Mouse (Mus musculus) CH12.LX (cell line): Measurements from ENCODE around the gene Ube3c. TPM values are rescaled to one million over a fixed set of nuclear protein-coding genes. Genes with fewer than 3 reads are reported as not detected.

Experiments used
- DNase-seq: peaks from one replicate; pipeline ENCODE4 v3.0.0-alpha.2; 2013; ENCODE audit errors: extremely low read depth
- H3K27ac ChIP-seq: 2 replicates; pipeline ENCODE4 v1.5.1; 2012; ENCODE audit warnings: low read depth, mild to moderate bottlenecking, control low read depth, moderate library complexity; ENCODE audit not compliant: insufficient read depth
- H3K27me3 ChIP-seq: replicated peaks from 2 replicates; pipeline ENCODE3; 2012; ENCODE audit warnings: inconsistent platforms
- H3K36me3 ChIP-seq, 2 experiments: replicated peaks in 1 of 2; 2 replicates each; pipeline versions ENCODE3 to v1.6.1; 2012; ENCODE audit warnings: inconsistent platforms in 1 of 2, low read length in 1 of 2, mild to moderate bottlenecking in 1 of 2, mixed read lengths in 1 of 2, moderate library complexity in 1 of 2; ENCODE audit not compliant: control insufficient read depth in 1 of 2, insufficient read depth in 1 of 2
- H3K4me1 ChIP-seq, 2 experiments: 2 replicates each; pipeline ENCODE4 v1.6.1; 2012; ENCODE audit warnings: inconsistent platforms in 1 of 2, moderate library complexity in 1 of 2; ENCODE audit not compliant: insufficient read depth in 2 of 2, control insufficient read depth in 1 of 2
- H3K4me2 ChIP-seq: 2 replicates; pipeline ENCODE4 v1.6.1; 2012; ENCODE audit warnings: low read depth, mild to moderate bottlenecking, control low read depth; ENCODE audit not compliant: poor library complexity, insufficient read depth, severe bottlenecking
- H3K4me3 ChIP-seq, 3 experiments: fragments of 150-350 bp in 1 of 3; sonication (generic) in 1 of 3; replicated peaks in 1 of 3; 2 replicates each; pipeline versions ENCODE3 to v1.5.1; 2011 to 2012; ENCODE audit warnings: low read depth in 2 of 3, low read length in 2 of 3, mild to moderate bottlenecking in 2 of 3, moderate library complexity in 2 of 3, control low read depth in 1 of 3, improper control_type of control experiment in 1 of 3, inconsistent platforms in 1 of 3, mixed read lengths in 1 of 3; ENCODE audit not compliant: poor library complexity in 1 of 3
- H3K79me2 ChIP-seq: replicated peaks from 2 replicates; pipeline ENCODE4 v1.6.1; 2012; ENCODE audit warnings: mild to moderate bottlenecking, moderate library complexity; ENCODE audit not compliant: control insufficient read depth, poor library complexity, insufficient read depth, severe bottlenecking; ENCODE audit errors: extremely low read depth
- H3K9ac ChIP-seq: 2 replicates; pipeline ENCODE4 v1.6.1; 2012; ENCODE audit warnings: low read depth, mild to moderate bottlenecking, control low read depth, moderate library complexity; ENCODE audit not compliant: insufficient read depth
- H3K9me3 ChIP-seq: replicated peaks from 2 replicates; pipeline ENCODE3; 2012; ENCODE audit warnings: low read length, inconsistent platforms, mixed read lengths
- CHD1 ChIP-seq: IDR thresholded peaks from 2 replicates; pipeline ENCODE4 v1.6.1; 2012; ENCODE audit warnings: low read depth, low read length, improper control_type of control experiment, inconsistent platforms
- CTCF ChIP-seq, 2 experiments: IDR thresholded peaks in 1 of 2; conservative IDR thresholded peaks in 1 of 2; 2 replicates each; pipeline ENCODE4 v1.5.1; 2011 to 2012; ENCODE audit warnings: low read depth in 2 of 2, low read length in 2 of 2, improper control_type of control experiment in 1 of 2, inconsistent platforms in 1 of 2, mild to moderate bottlenecking in 1 of 2, moderate library complexity in 1 of 2
- E2F4 ChIP-seq: IDR thresholded peaks from 2 replicates; pipeline ENCODE4 v1.6.1; 2011; ENCODE audit warnings: low read depth, low read length, improper control_type of control experiment; ENCODE audit not compliant: insufficient replicate concordance
- ELF1 ChIP-seq: IDR thresholded peaks from 2 replicates; pipeline ENCODE4 v1.6.1; 2014; ENCODE audit warnings: low read depth, mild to moderate bottlenecking, inconsistent platforms, low read length, improper control_type of control experiment
- EP300 ChIP-seq: IDR thresholded peaks from 2 replicates; pipeline ENCODE4 v1.6.1; 2011; ENCODE audit warnings: low read length, improper control_type of control experiment
- HCFC1 ChIP-seq: IDR thresholded peaks from 2 replicates; pipeline ENCODE4 v1.6.1; 2012; ENCODE audit warnings: low read depth, mild to moderate bottlenecking, inconsistent platforms, low read length, improper control_type of control experiment
- IRF4 ChIP-seq: IDR thresholded peaks from 2 replicates; pipeline ENCODE4 v1.6.1; 2014; ENCODE audit warnings: low read depth, mild to moderate bottlenecking, inconsistent platforms, low read length, improper control_type of control experiment
- JUND ChIP-seq: conservative IDR thresholded peaks from 2 replicates; pipeline ENCODE4 v1.6.1; 2011; ENCODE audit warnings: low read depth, low read length, improper control_type of control experiment
- MAX ChIP-seq: IDR thresholded peaks from 2 replicates; pipeline ENCODE4 v1.6.1; 2011; ENCODE audit warnings: low read length, improper control_type of control experiment
- MAZ ChIP-seq: IDR thresholded peaks from 2 replicates; pipeline ENCODE4 v1.6.1; 2012; ENCODE audit warnings: low read depth, mild to moderate bottlenecking, inconsistent platforms, low read length, improper control_type of control experiment, moderate library complexity
- MEF2A ChIP-seq: IDR thresholded peaks from 2 replicates; pipeline ENCODE4 v1.6.1; 2014; ENCODE audit warnings: low read depth, mild to moderate bottlenecking, inconsistent platforms, low read length, improper control_type of control experiment, borderline replicate concordance
- NRF1 ChIP-seq: IDR thresholded peaks from 2 replicates; pipeline ENCODE4 v1.6.1; 2014; ENCODE audit warnings: low read depth, mild to moderate bottlenecking, inconsistent platforms, low read length, improper control_type of control experiment, moderate library complexity
- PAX5 ChIP-seq: IDR thresholded peaks from 2 replicates; pipeline ENCODE4 v1.6.1; 2012; ENCODE audit warnings: low read length, inconsistent platforms, mixed read lengths
- RAD21 ChIP-seq: IDR thresholded peaks from 2 replicates; pipeline ENCODE4 v1.6.1; 2011; ENCODE audit warnings: low read depth, mild to moderate bottlenecking, low read length, improper control_type of control experiment, moderate library complexity
- RCOR1 ChIP-seq: conservative IDR thresholded peaks from 2 replicates; pipeline ENCODE4 v1.6.1; 2012; ENCODE audit warnings: low read depth, mild to moderate bottlenecking, inconsistent platforms, low read length, improper control_type of control experiment
- SIN3A ChIP-seq: IDR thresholded peaks from 2 replicates; pipeline ENCODE4 v1.6.1; 2012; ENCODE audit warnings: low read length, improper control_type of control experiment, inconsistent platforms
- UBTF ChIP-seq: IDR thresholded peaks from 2 replicates; pipeline ENCODE4 v1.6.1; 2012; ENCODE audit warnings: low read depth, mild to moderate bottlenecking, inconsistent platforms, low read length, improper control_type of control experiment, moderate library complexity
- ZKSCAN1 ChIP-seq: IDR thresholded peaks from 2 replicates; pipeline ENCODE4 v1.6.1; 2012; ENCODE audit warnings: low read depth, inconsistent platforms, low read length, improper control_type of control experiment, borderline replicate concordance
- dilution Hi-C: fragments of 300-500 bp; cut with MboI; formaldehyde crosslinking; loops from 2 replicates; pipeline ENCODE4 v1.14.3; 2020; ENCODE audit warnings: low sequenced_read_pairs; ENCODE audit not compliant: extremely low pct_unique_long_range_greater_than_20kb, extremely low pct_ligation_motif_present
- in situ Hi-C: fragments of 300-500 bp; cut with MboI; formaldehyde crosslinking; loops from 3 replicates; pipeline ENCODE4 v1.14.3; 2019; ENCODE audit warnings: low sequenced_read_pairs, low pct_ligation_motif_present, low pct_unique_long_range_greater_than_20kb, mixed read lengths
- polyA plus RNA-seq: library from polyadenylated mRNA; unstranded; fragments of >175 nt; gene quantifications from 2 replicates; pipeline ENCODE4 v1.2.1, GENCODE M21; 2012; ENCODE audit warnings: low read depth; ENCODE audit not compliant: insufficient read length
- total RNA-seq, 2 experiments: library from RNA; depleted of rRNA; stranded (reverse); fragments of 300-350 nt in 1 of 2; fragments of >200 nt in 1 of 2; gene quantifications; 2 replicates each; pipeline ENCODE4 v1.2.3; 2012 to 2014

The Ube3c gene
- total and polyA plus RNA-seq, 3 experiments, result 18.4 to 24.6 (median 23.7) TPM

GRCm38 (mm10) chr5:29636884-29637283 lies 67.8 kb downstream of the Ube3c start:
- in situ Hi-C loops, result no loop called here
- no peak overlapping the region for H3K27ac ChIP-seq

DNA sequence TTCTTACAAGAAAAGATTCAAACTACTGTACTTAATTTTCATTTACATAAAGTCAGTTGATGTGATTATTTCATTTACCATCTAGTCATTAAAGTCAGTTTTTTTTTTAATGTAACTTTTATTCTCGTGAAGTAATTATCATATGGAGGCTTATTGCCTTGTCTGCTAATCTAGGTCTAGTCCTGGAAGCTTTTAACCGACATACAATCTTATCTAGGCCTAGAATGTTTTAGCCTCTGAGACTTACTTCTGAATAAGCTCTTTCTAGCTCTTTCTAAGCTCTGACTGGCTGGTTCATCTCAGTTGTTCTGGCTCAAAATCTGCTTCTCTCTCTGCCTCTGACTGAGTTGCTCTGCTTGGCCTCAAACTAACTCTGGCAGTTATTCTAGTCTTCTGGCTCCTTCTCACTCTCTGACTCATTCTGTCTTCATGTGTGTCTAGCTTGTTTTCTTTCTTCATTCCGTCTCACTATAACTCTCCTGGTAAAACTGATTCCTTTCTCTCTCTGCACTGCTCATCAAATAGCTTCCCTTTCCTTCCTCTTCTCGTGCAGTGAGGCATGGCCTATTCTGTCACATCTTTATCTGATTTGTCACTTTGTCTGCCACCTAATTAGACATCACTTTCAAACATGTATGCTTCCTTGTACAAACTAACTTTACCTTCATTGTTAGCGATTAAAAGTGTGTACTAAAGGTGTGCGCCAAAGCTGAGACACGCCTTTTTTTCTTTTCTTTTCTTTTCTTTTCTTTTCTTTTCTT lies 72.3 kb downstream of the Ube3c start:
- no peaks in the 10 kb centered on the region for H3K27me3 ChIP-seq
- H3K9ac ChIP-seq, result no peak overlapping the region
- no peak for DNase-seq
- H3K4me1 ChIP-seq, result no peaks in the 10 kb centered on the region
- H3K27ac ChIP-seq, result no peak overlapping the region
- dilution Hi-C loops (no loop called here), in situ Hi-C loops (no loop called here)
- no peaks in the 10 kb centered on the region for H3K9me3 ChIP-seq
- no peak for TF ChIP-seq NRF1
- TF ChIP-seq E2F4, result no peak
- TF ChIP-seq HCFC1, result no peak
- TF ChIP-seq JUND, result no peak
- TF ChIP-seq PAX5, result no peak
- TF ChIP-seq EP300, result no peak
- TF ChIP-seq MEF2A, result no peak
- no peak for TF ChIP-seq RAD21
- no peak overlapping the region for H3K4me2 ChIP-seq
- peaks cover 25 to 60% of the 10 kb centered on the region in 2 experiments for H3K36me3 ChIP-seq
- H3K4me3 ChIP-seq, result no peak overlapping the region
- no peaks in the 10 kb centered on the region for H3K79me2 ChIP-seq

More at GRCm38 (mm10) chr5:29636884-29637283, 67.8 kb downstream of the Ube3c start:
- H3K4me3 ChIP-seq, result no peak overlapping the region
- no peaks in the 10 kb centered on the region for H3K79me2 ChIP-seq
- dilution Hi-C loops, result no loop called here
- no peak overlapping the region for H3K4me2 ChIP-seq
- TF ChIP-seq MAX (no peak), MAZ (no peak), RAD21 (no peak; the same call in 1 of the 2 replicates), HCFC1 (no peak), CTCF (conservative IDR thresholded peaks at IDR 0.05 in 1 of 2, IDR thresholded peaks at IDR 0.05 in 1 of 2; ENCODE audit: low read depth in 2 of 2, low read length in 2 of 2) (peak in 1 of 2 experiments; percentile 35; a peak in 2 of 4 replicates), UBTF (no peak)
- no peak overlapping the region for H3K9ac ChIP-seq
- H3K27me3 ChIP-seq, result no peaks in the 10 kb centered on the region
- H3K36me3 ChIP-seq, result peaks cover 37 to 69% of the 10 kb centered on the region in 2 experiments
- H3K4me1 ChIP-seq, result peaks cover 0 to 1% of the 10 kb centered on the region in 2 experiments; a peak in 2 of 4 replicates
- DNase-seq, result no peak
- H3K9me3 ChIP-seq, result no peaks in the 10 kb centered on the region

DNA sequence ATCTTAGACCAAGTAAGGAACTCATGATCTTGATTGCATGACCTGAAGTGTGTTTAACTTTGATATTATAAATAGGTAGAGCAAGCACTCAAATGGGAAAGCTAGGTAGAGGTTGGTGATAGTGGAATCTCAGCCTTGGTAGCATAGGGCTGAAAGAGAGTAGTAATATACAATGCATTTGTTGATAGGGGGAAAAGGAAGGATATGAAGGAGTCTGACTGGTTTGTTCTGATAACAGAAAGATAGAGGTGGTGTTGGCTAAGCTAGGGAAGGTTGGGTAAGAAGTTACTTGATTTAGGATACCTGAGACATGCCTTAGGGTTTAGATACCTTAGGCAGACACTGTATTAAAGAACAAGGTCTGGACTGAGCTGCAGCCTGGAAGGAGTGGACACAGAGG lies 82.7 kb downstream of the Ube3c start:
- Histone ChIP-seq H3K27me3 (no peaks in the 10 kb centered on the region), H3K9ac (no peak overlapping the region), H3K79me2 (no peaks in the 10 kb centered on the region), H3K9me3 (no peaks in the 10 kb centered on the region), H3K4me1 (no peaks in the 10 kb centered on the region), H3K4me3 (no peak overlapping the region), H3K36me3 (peaks cover 9 to 58% of the 10 kb centered on the region in 2 experiments), H3K4me2 (no peak overlapping the region), H3K27ac (no peak overlapping the region)
- TF ChIP-seq RCOR1 (no peak), ZKSCAN1 (no peak), ELF1 (no peak), HCFC1 (no peak), JUND (no peak), IRF4 (no peak), SIN3A (no peak), CHD1 (no peak), MEF2A (no peak), MAX (no peak), UBTF (no peak)
- dilution Hi-C loops (no loop called here), in situ Hi-C loops (no loop called here)
- no peak for DNase-seq
